17 mouse cellular contexts compared by ENCODE assay signal in the genomic region with DNA sequence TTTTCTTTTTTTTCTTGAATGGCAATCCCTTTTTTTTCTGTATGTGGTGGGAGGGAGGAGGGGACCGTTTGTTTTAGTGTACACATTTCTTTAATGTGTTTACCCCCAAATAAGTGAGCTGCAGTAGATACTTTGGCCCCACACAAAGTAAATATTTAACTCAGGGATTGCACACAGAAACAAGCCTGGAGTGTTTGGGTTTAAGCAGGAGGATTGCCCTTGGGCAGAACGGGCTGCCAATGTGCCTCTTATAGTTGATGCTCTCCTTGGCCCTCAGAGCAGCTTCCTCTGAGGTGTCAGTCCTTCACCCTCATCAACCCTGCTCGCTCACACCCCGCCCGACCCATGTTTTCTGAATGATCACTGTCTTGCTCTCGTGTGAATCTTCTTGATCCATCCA.
DNase-seq lines count a peak whose midpoint lies in the region; ATAC-seq and TF ChIP-seq lines count a peak whose summit lies in the region.
"Had no signal": no experiment of that assay in that cellular context is flagged by ENCODE, and none has a peak within 500 bp of the region (broad histone marks: within the 10 kb centered on the region; RNA-seq: fewer than 3 reads in every experiment).

No protein-coding gene starts in this region.

- H3K27me3 ChIP-seq in kidney, adult 2 months (replicated peaks; ENCODE audit: control insufficient read depth, insufficient read depth, low read length): no peaks in the 10 kb centered on the region
- no peaks in the 10 kb centered on the region for H3K27me3 ChIP-seq in kidney, embryonic 14.5 days (ENCODE audit: control insufficient read depth, insufficient read depth, low read length)
- no peaks in the 10 kb centered on the region for H3K27me3 ChIP-seq in stomach, embryonic 15.5 days (replicated peaks)
- H3K27me3 ChIP-seq: hindbrain, embryonic 12.5 days; neural tube, embryonic 12.5 days had no signal

- no peak for TF ChIP-seq POLR2A in kidney, adult 2 months (IDR thresholded peaks at IDR 0.05; ENCODE audit: low read depth, low read length)

- H3K27ac ChIP-seq in kidney, adult 2 months (ENCODE audit: insufficient read depth, low read depth, low read length): no peak overlapping the region
- H3K27ac ChIP-seq in kidney, embryonic 14.5 days (ENCODE audit: low read depth, low read length): no peak overlapping the region; the same call in 1 of the 2 replicates
- H3K27ac ChIP-seq in stomach, embryonic 15.5 days: no peak overlapping the region
- H3K27ac ChIP-seq: embryonic facial prominence, embryonic 12.5 days; hindbrain, embryonic 12.5 days; neural tube, embryonic 12.5 days had no signal

- peaks cover 16% of the 10 kb centered on the region for H3K4me1 ChIP-seq in kidney, adult 2 months (ENCODE audit: control insufficient read depth, insufficient read depth, low read length)
- H3K4me1 ChIP-seq in kidney, embryonic 14.5 days (ENCODE audit: control insufficient read depth, insufficient read depth, low read length): peaks cover 19% of the 10 kb centered on the region
- H3K4me1 ChIP-seq in stomach, embryonic 15.5 days: peaks cover 11% of the 10 kb centered on the region; the same call in 1 of the 2 replicates
- H3K4me1 ChIP-seq: embryonic facial prominence, embryonic 12.5 days; hindbrain, embryonic 12.5 days had no signal

- ATAC-seq in kidney, embryonic 14.5 days (ENCODE audit: low FRiP score, low TSS enrichment): no peak
- 0 out of 2 replicates have a peak, but pooled peaks have one; percentile 28 for ATAC-seq in stomach, embryonic 15.5 days (ENCODE audit: insufficient read depth, low FRiP score, low read depth)
- no peak for ATAC-seq in megakaryocyte, adult 5-6 weeks (ENCODE audit: poor library complexity, severe bottlenecking)
- ATAC-seq: forebrain, postnatal 0 days; inflammation-experienced regulatory T-cells, adult 6 months had no signal

- H3K9ac ChIP-seq in kidney, embryonic 14.5 days (ENCODE audit: low read depth, low read length): no peak overlapping the region
- H3K9ac ChIP-seq in stomach, embryonic 15.5 days: no peak overlapping the region
- H3K9ac ChIP-seq: embryonic facial prominence, embryonic 12.5 days; forebrain, postnatal 0 days; hindbrain, embryonic 12.5 days; neural tube, embryonic 12.5 days had no signal

- no peak overlapping the region for H3K4me3 ChIP-seq in kidney, adult 2 months (ENCODE audit: insufficient read depth, low read depth, low read length)
- no peak overlapping the region for H3K4me3 ChIP-seq in kidney, embryonic 14.5 days (ENCODE audit: low read length)
- H3K4me3 ChIP-seq in stomach, embryonic 15.5 days (replicated peaks): no peak overlapping the region
- H3K4me3 ChIP-seq: embryonic facial prominence, embryonic 12.5 days; hindbrain, embryonic 12.5 days; neural tube, embryonic 12.5 days had no signal

- H3K4me2 ChIP-seq in kidney, embryonic 14.5 days (replicated peaks; ENCODE audit: low read depth, low read length): no peak overlapping the region
- no peak overlapping the region for H3K4me2 ChIP-seq in stomach, embryonic 15.5 days
- H3K4me2 ChIP-seq: embryonic facial prominence, embryonic 12.5 days; hindbrain, embryonic 12.5 days; neural tube, embryonic 12.5 days had no signal

- H3K9me3 ChIP-seq in kidney, embryonic 14.5 days (ENCODE audit: control insufficient read depth, low read length): no peaks in the 10 kb centered on the region
- no peaks in the 10 kb centered on the region for H3K9me3 ChIP-seq in stomach, embryonic 15.5 days
- H3K9me3 ChIP-seq: embryonic facial prominence, embryonic 12.5 days; hindbrain, embryonic 12.5 days; neural tube, embryonic 12.5 days had no signal

- no peaks in the 10 kb centered on the region for H3K36me3 ChIP-seq in kidney, adult 2 months (ENCODE audit: control insufficient read depth, insufficient read depth, low read length)
- H3K36me3 ChIP-seq in kidney, embryonic 14.5 days (ENCODE audit: control insufficient read depth, insufficient read depth, low read length): no peaks in the 10 kb centered on the region
- no peaks in the 10 kb centered on the region for H3K36me3 ChIP-seq in stomach, embryonic 15.5 days
- H3K36me3 ChIP-seq: embryonic facial prominence, embryonic 12.5 days; hindbrain, embryonic 12.5 days; neural tube, embryonic 12.5 days had no signal

- no peak for TF ChIP-seq CTCF in kidney, adult 2 months (conservative IDR thresholded peaks at IDR 0.05; ENCODE audit: insufficient read depth, insufficient read length, low read depth, low read length)

- peak; percentile 81 for DNase-seq in kidney, adult 2 months
- DNase-seq in kidney, adult 8-10 months: peak; percentile 47 to 67
- DNase-seq in kidney, postnatal 36 days: peak; percentile 59 to 71
- no peak for DNase-seq in right cerebral cortex, postnatal 25 days
- no peak for DNase-seq in spleen, adult 12 weeks (ENCODE audit: low spot score)
- DNase-seq: adrenal gland, postnatal 14 days; cerebellum, adult 18-20 months; forebrain, postnatal 0 days; right cerebral cortex, postnatal 14 days; thymus, adult 18-20 months had no signal

- 63% methylated on average over 6 of the region's 6 CpGs for WGBS in kidney, adult 2 months
- WGBS in kidney, embryonic 14.5 days: 67% methylated on average over 6 of the region's 6 CpGs
- 38% methylated on average over 6 of the region's 6 CpGs for WGBS in stomach, embryonic 15.5 days

Comparison
In these comparisons a context has a peak if more than half of its experiments do, and no peak if none do; other contexts are left out.
1. DNase-seq: peak in kidney, adult 2 months (single experiment), kidney, adult 8-10 months (2 of 2) and kidney, postnatal 36 days (2 of 2); none in right cerebral cortex, postnatal 25 days (single experiment) and spleen, adult 12 weeks (single experiment).